ENCODE assay signal across 22 mouse cellular contexts in the genomic region with DNA sequence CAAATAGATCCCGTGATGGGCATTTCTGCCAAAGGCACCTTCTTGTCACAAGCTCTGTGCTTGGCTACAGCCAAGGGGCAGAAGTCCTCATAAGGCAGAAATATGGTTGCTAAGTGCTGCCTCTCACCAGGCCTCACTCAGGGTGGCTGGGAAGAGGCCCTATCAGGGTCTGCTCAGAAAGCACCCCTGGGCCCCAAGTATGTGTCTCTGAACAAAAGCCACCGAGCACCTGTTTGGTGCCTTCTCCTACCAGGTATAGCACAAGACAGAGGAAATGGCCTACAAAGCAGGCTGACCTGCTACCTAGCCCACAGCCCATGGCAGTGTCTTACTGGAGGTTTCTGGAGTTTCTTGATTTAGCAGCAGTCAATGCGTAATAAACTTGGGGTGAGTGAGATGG. TPM values are rescaled to one million over a fixed set of nuclear protein-coding genes. Genes with fewer than 3 reads are reported as not detected.
A peak's percentile ranks its signal among the peaks of the same experiment; 100 is the strongest.
DNase-seq lines count a peak whose midpoint lies in the region; ATAC-seq and TF ChIP-seq lines count a peak whose summit lies in the region.
"Had no signal": no experiment of that assay in that cellular context is flagged by ENCODE, and none has a peak within 500 bp of the region (broad histone marks: within the 10 kb centered on the region; RNA-seq: fewer than 3 reads in every experiment).

No protein-coding gene starts in this region.

- H3K9ac ChIP-seq in midbrain, embryonic 11.5 days (ENCODE audit: low read length): no peak overlapping the region
- H3K9ac ChIP-seq in midbrain, embryonic 14.5 days (replicated peaks; ENCODE audit: low read length): no peak overlapping the region
- H3K9ac ChIP-seq: embryonic facial prominence, embryonic 13.5 days; embryonic facial prominence, embryonic 15.5 days had no signal

- WGBS in midbrain, embryonic 11.5 days: 83% methylated on average over 3 of the region's 3 CpGs
- 83% methylated on average over 3 of the region's 3 CpGs for WGBS in midbrain, embryonic 14.5 days

- intact Hi-C loops in gastrocnemius, adult 2 months (cut with DNase I): no loop called here

- no peaks in the 10 kb centered on the region for H3K27me3 ChIP-seq in midbrain, embryonic 11.5 days (ENCODE audit: control insufficient read depth, insufficient read depth, low read length)
- H3K27me3 ChIP-seq in midbrain, embryonic 14.5 days (ENCODE audit: control insufficient read depth, insufficient read depth, low read length): no peaks in the 10 kb centered on the region
- H3K27me3 ChIP-seq: embryonic facial prominence, embryonic 13.5 days; embryonic facial prominence, embryonic 15.5 days had no signal

- ATAC-seq in midbrain, embryonic 11.5 days (ENCODE audit: low FRiP score): no peak
- ATAC-seq in midbrain, embryonic 14.5 days (ENCODE audit: low FRiP score, low TSS enrichment): no peak
- ATAC-seq: forebrain, embryonic 14.5 days; forebrain, embryonic 16.5 days had no signal

- H3K36me3 ChIP-seq in midbrain, embryonic 11.5 days (ENCODE audit: control insufficient read depth, insufficient read depth, low read length): no peaks in the 10 kb centered on the region
- no peaks in the 10 kb centered on the region for H3K36me3 ChIP-seq in midbrain, embryonic 14.5 days (ENCODE audit: control insufficient read depth, insufficient read depth, low read length)
- H3K36me3 ChIP-seq: embryonic facial prominence, embryonic 13.5 days; embryonic facial prominence, embryonic 15.5 days; forebrain, embryonic 10.5 days had no signal

- no peak for TF ChIP-seq CTCF in gastrocnemius, adult 2 months (IDR thresholded peaks at IDR 0.05)

- no peak for DNase-seq in gastrocnemius, adult 2 months
- DNase-seq in gastrocnemius, adult 18-20 months (ENCODE audit: low spot score): no peak
- peak; percentile 56 for DNase-seq in midbrain, embryonic 11.5 days (ENCODE audit: low spot score, missing footprints)
- DNase-seq in midbrain, embryonic 14.5 days: no peak
- DNase-seq in thymus, postnatal 4 days: peak; percentile 39
- no peak for DNase-seq in thymus, adult 18-20 months
- DNase-seq: adrenal gland, adult 2 months; adrenal gland, postnatal 10 days; adrenal gland, postnatal 25 days; cerebellum, adult 11 months; cerebellum, adult 18-20 months; cerebellum, adult 8-10 months; cerebellum, adult 9-11 months; cerebellum, postnatal 14 days; cerebellum, postnatal 36 days; embryo, embryonic 11 days had no signal

- peak overlapping the region; percentile 63 for H3K27ac ChIP-seq in gastrocnemius, adult 2 months
- H3K27ac ChIP-seq in midbrain, embryonic 11.5 days (ENCODE audit: low read depth, low read length): no peak overlapping the region
- H3K27ac ChIP-seq in midbrain, embryonic 14.5 days (replicated peaks; ENCODE audit: low read depth, low read length): no peak overlapping the region
- H3K27ac ChIP-seq: embryonic facial prominence, embryonic 13.5 days; embryonic facial prominence, embryonic 15.5 days; forebrain, embryonic 10.5 days had no signal

- no peaks in the 10 kb centered on the region for H3K9me3 ChIP-seq in midbrain, embryonic 11.5 days (ENCODE audit: control insufficient read depth, low read length)
- no peaks in the 10 kb centered on the region for H3K9me3 ChIP-seq in midbrain, embryonic 14.5 days (ENCODE audit: control insufficient read depth, low read length)
- H3K9me3 ChIP-seq: embryonic facial prominence, embryonic 15.5 days had no signal

- H3K4me3 ChIP-seq in gastrocnemius, adult 2 months: peak overlapping the region; percentile 20
- H3K4me3 ChIP-seq in midbrain, embryonic 11.5 days (ENCODE audit: low read depth, low read length): no peak overlapping the region
- H3K4me3 ChIP-seq in midbrain, embryonic 14.5 days (replicated peaks; ENCODE audit: low read depth, low read length): no peak overlapping the region
- H3K4me3 ChIP-seq: embryonic facial prominence, embryonic 13.5 days; embryonic facial prominence, embryonic 15.5 days; erythroblast, embryonic 14.5 days; forebrain, embryonic 10.5 days had no signal

- H3K4me1 ChIP-seq in midbrain, embryonic 11.5 days (ENCODE audit: control insufficient read depth, insufficient read depth, low read length): no peaks in the 10 kb centered on the region
- H3K4me1 ChIP-seq in midbrain, embryonic 14.5 days (ENCODE audit: control insufficient read depth, insufficient read depth, low read length): no peaks in the 10 kb centered on the region
- H3K4me1 ChIP-seq: embryonic facial prominence, embryonic 13.5 days; embryonic facial prominence, embryonic 15.5 days; forebrain, embryonic 10.5 days had no signal

- no peak overlapping the region for H3K4me2 ChIP-seq in midbrain, embryonic 11.5 days
- H3K4me2 ChIP-seq in midbrain, embryonic 14.5 days (ENCODE audit: low read length): no peak overlapping the region
- H3K4me2 ChIP-seq: embryonic facial prominence, embryonic 13.5 days; embryonic facial prominence, embryonic 15.5 days had no signal

RNA-seq across cellular contexts. Expression of gene Il6st, which starts 59.0 kb away (rescaled TPM):
- total RNA-seq in gastrocnemius, adult 2 months (2021): 100 to 1,000 TPM; 171 to 183 TPM
- total RNA-seq in gastrocnemius, adult 18-20 months (2021): 100 to 1,000 TPM; 162 to 172 TPM
- polyA plus RNA-seq in midbrain, embryonic 11.5 days (2014; fragmentation: Nextera tagmentation; extraction: Ambion mirVana): 28.4 and 32.3 TPM in 2 replicates
- 9.7 and 20.7 TPM in 2 replicates for polyA plus RNA-seq in midbrain, embryonic 14.5 days (2014; fragmentation: Nextera tagmentation; extraction: Ambion mirVana)

Comparison
In these comparisons a context has a peak if more than half of its experiments do, and no peak if none do; other contexts are left out.
1. DNase-seq: peak in midbrain, embryonic 11.5 days (single experiment) and thymus, postnatal 4 days (single experiment); none in gastrocnemius, adult 2 months (single experiment), gastrocnemius, adult 18-20 months (single experiment), midbrain, embryonic 14.5 days (single experiment) and thymus, adult 18-20 months (0 of 2).